Mouse (Mus musculus) CH12.LX (cell line): ENCODE data around the gene Esyt2. TPM values are rescaled to one million over a fixed set of nuclear protein-coding genes. Genes with fewer than 3 reads are reported as not detected.

ENCODE experiments used
- DNase-seq: peaks from one replicate; pipeline ENCODE4 v3.0.0-alpha.2; 2013; ENCODE audit errors: extremely low read depth
- H3K27ac ChIP-seq: 2 replicates; pipeline ENCODE4 v1.5.1; 2012; ENCODE audit warnings: low read depth, mild to moderate bottlenecking, control low read depth, moderate library complexity; ENCODE audit not compliant: insufficient read depth
- H3K27me3 ChIP-seq: replicated peaks from 2 replicates; pipeline ENCODE3; 2012; ENCODE audit warnings: inconsistent platforms
- H3K36me3 ChIP-seq, 2 experiments: replicated peaks in 1 of 2; 2 replicates each; pipeline versions ENCODE3 to v1.6.1; 2012; ENCODE audit warnings: inconsistent platforms in 1 of 2, low read length in 1 of 2, mild to moderate bottlenecking in 1 of 2, mixed read lengths in 1 of 2, moderate library complexity in 1 of 2; ENCODE audit not compliant: control insufficient read depth in 1 of 2, insufficient read depth in 1 of 2
- H3K4me1 ChIP-seq, 2 experiments: 2 replicates each; pipeline ENCODE4 v1.6.1; 2012; ENCODE audit warnings: inconsistent platforms in 1 of 2, moderate library complexity in 1 of 2; ENCODE audit not compliant: insufficient read depth in 2 of 2, control insufficient read depth in 1 of 2
- H3K4me2 ChIP-seq: 2 replicates; pipeline ENCODE4 v1.6.1; 2012; ENCODE audit warnings: low read depth, mild to moderate bottlenecking, control low read depth; ENCODE audit not compliant: poor library complexity, insufficient read depth, severe bottlenecking
- H3K4me3 ChIP-seq, 3 experiments: fragments of 150-350 bp in 1 of 3; sonication (generic) in 1 of 3; replicated peaks in 1 of 3; 2 replicates each; pipeline versions ENCODE3 to v1.5.1; 2011 to 2012; ENCODE audit warnings: low read depth in 2 of 3, low read length in 2 of 3, mild to moderate bottlenecking in 2 of 3, moderate library complexity in 2 of 3, control low read depth in 1 of 3, improper control_type of control experiment in 1 of 3, inconsistent platforms in 1 of 3, mixed read lengths in 1 of 3; ENCODE audit not compliant: poor library complexity in 1 of 3
- H3K79me2 ChIP-seq: replicated peaks from 2 replicates; pipeline ENCODE4 v1.6.1; 2012; ENCODE audit warnings: mild to moderate bottlenecking, moderate library complexity; ENCODE audit not compliant: control insufficient read depth, poor library complexity, insufficient read depth, severe bottlenecking; ENCODE audit errors: extremely low read depth
- H3K9ac ChIP-seq: 2 replicates; pipeline ENCODE4 v1.6.1; 2012; ENCODE audit warnings: low read depth, mild to moderate bottlenecking, control low read depth, moderate library complexity; ENCODE audit not compliant: insufficient read depth
- H3K9me3 ChIP-seq: replicated peaks from 2 replicates; pipeline ENCODE3; 2012; ENCODE audit warnings: low read length, inconsistent platforms, mixed read lengths
- BHLHE40 ChIP-seq: IDR thresholded peaks from 2 replicates; pipeline ENCODE4 v1.6.1; 2011; ENCODE audit warnings: mild to moderate bottlenecking, low read depth, low read length, improper control_type of control experiment
- CHD1 ChIP-seq: IDR thresholded peaks from 2 replicates; pipeline ENCODE4 v1.6.1; 2012; ENCODE audit warnings: low read depth, low read length, improper control_type of control experiment, inconsistent platforms
- CHD2 ChIP-seq: IDR thresholded peaks from 2 replicates; pipeline ENCODE4 v1.6.1; 2011; ENCODE audit warnings: low read length, improper control_type of control experiment
- E2F4 ChIP-seq: IDR thresholded peaks from 2 replicates; pipeline ENCODE4 v1.6.1; 2011; ENCODE audit warnings: low read depth, low read length, improper control_type of control experiment; ENCODE audit not compliant: insufficient replicate concordance
- HCFC1 ChIP-seq: IDR thresholded peaks from 2 replicates; pipeline ENCODE4 v1.6.1; 2012; ENCODE audit warnings: low read depth, mild to moderate bottlenecking, inconsistent platforms, low read length, improper control_type of control experiment
- JUND ChIP-seq: conservative IDR thresholded peaks from 2 replicates; pipeline ENCODE4 v1.6.1; 2011; ENCODE audit warnings: low read depth, low read length, improper control_type of control experiment
- KAT2A ChIP-seq: IDR thresholded peaks from 2 replicates; pipeline ENCODE4 v1.6.1; 2012; ENCODE audit warnings: low read length, improper control_type of control experiment, inconsistent platforms; ENCODE audit not compliant: insufficient replicate concordance
- MAFK ChIP-seq: IDR thresholded peaks from 2 replicates; pipeline ENCODE4 v1.6.1; 2011; ENCODE audit warnings: low read length, improper control_type of control experiment; ENCODE audit not compliant: insufficient replicate concordance
- MAZ ChIP-seq: IDR thresholded peaks from 2 replicates; pipeline ENCODE4 v1.6.1; 2012; ENCODE audit warnings: low read depth, mild to moderate bottlenecking, inconsistent platforms, low read length, improper control_type of control experiment, moderate library complexity
- MEF2A ChIP-seq: IDR thresholded peaks from 2 replicates; pipeline ENCODE4 v1.6.1; 2014; ENCODE audit warnings: low read depth, mild to moderate bottlenecking, inconsistent platforms, low read length, improper control_type of control experiment, borderline replicate concordance
- MXI1 ChIP-seq: IDR thresholded peaks from 2 replicates; pipeline ENCODE4 v1.6.1; 2011; ENCODE audit warnings: mild to moderate bottlenecking, low read depth, low read length, improper control_type of control experiment
- MYC ChIP-seq: IDR thresholded peaks from 2 replicates; pipeline ENCODE4 v1.6.1; 2011; ENCODE audit warnings: low read depth, mild to moderate bottlenecking, improper control_type of control experiment, low read length
- NRF1 ChIP-seq: IDR thresholded peaks from 2 replicates; pipeline ENCODE4 v1.6.1; 2014; ENCODE audit warnings: low read depth, mild to moderate bottlenecking, inconsistent platforms, low read length, improper control_type of control experiment, moderate library complexity
- PAX5 ChIP-seq: IDR thresholded peaks from 2 replicates; pipeline ENCODE4 v1.6.1; 2012; ENCODE audit warnings: low read length, inconsistent platforms, mixed read lengths
- POLR2A ChIP-seq: IDR thresholded peaks from 2 replicates; pipeline ENCODE4 v1.6.1; 2011; ENCODE audit warnings: low read depth, mild to moderate bottlenecking, improper control_type of control experiment, low read length
- POLR2AphosphoS2 ChIP-seq: IDR thresholded peaks from 2 replicates; pipeline ENCODE4 v1.6.1; 2011; ENCODE audit warnings: low read depth, low read length, improper control_type of control experiment
- RAD21 ChIP-seq: IDR thresholded peaks from 2 replicates; pipeline ENCODE4 v1.6.1; 2011; ENCODE audit warnings: low read depth, mild to moderate bottlenecking, low read length, improper control_type of control experiment, moderate library complexity
- SIN3A ChIP-seq: IDR thresholded peaks from 2 replicates; pipeline ENCODE4 v1.6.1; 2012; ENCODE audit warnings: low read length, improper control_type of control experiment, inconsistent platforms
- ZC3H11A ChIP-seq: IDR thresholded peaks from 2 replicates; pipeline ENCODE4 v1.6.1; 2012; ENCODE audit warnings: low read depth, mild to moderate bottlenecking, inconsistent platforms, low read length, improper control_type of control experiment
- ZMIZ1 ChIP-seq: IDR thresholded peaks from 2 replicates; pipeline ENCODE4 v1.6.1; 2012; ENCODE audit warnings: low read depth, mild to moderate bottlenecking, inconsistent platforms, low read length, improper control_type of control experiment
- dilution Hi-C: fragments of 300-500 bp; cut with MboI; formaldehyde crosslinking; loops from 2 replicates; pipeline ENCODE4 v1.14.3; 2020; ENCODE audit warnings: low sequenced_read_pairs; ENCODE audit not compliant: extremely low pct_unique_long_range_greater_than_20kb, extremely low pct_ligation_motif_present
- in situ Hi-C: fragments of 300-500 bp; cut with MboI; formaldehyde crosslinking; loops from 3 replicates; pipeline ENCODE4 v1.14.3; 2019; ENCODE audit warnings: low sequenced_read_pairs, low pct_ligation_motif_present, low pct_unique_long_range_greater_than_20kb, mixed read lengths
- polyA plus RNA-seq: library from polyadenylated mRNA; unstranded; fragments of >175 nt; gene quantifications from 2 replicates; pipeline ENCODE4 v1.2.1, GENCODE M21; 2012; ENCODE audit warnings: low read depth; ENCODE audit not compliant: insufficient read length
- total RNA-seq, 2 experiments: library from RNA; depleted of rRNA; stranded (reverse); fragments of 300-350 nt in 1 of 2; fragments of >200 nt in 1 of 2; gene quantifications; 2 replicates each; pipeline ENCODE4 v1.2.3; 2012 to 2014

Gene Esyt2
- total and polyA plus RNA-seq, 3 experiments = 6.9 to 12.8 (median 8.2) TPM

DNA sequence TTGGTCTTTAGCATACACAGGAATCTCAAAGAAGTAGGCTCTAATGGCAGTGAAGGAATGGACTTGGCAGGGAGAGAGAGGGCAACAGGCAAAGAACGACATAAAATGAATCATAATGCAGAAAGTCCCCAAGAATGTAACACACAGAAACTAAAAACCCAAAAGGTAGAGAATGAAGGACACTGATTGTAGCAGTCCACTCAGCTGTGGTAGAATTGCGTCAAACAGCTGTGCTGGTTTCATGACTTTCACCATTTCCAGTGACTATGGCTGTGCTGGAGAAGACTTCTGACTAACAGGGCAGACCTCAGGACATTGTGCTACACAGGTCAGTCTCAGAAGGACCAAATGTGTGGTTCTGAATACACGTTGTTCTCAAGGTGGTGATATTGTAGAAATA, 26.9 kb downstream of the Esyt2 start:
- TF ChIP-seq POLR2AphosphoS2 (no peak), CHD2 (no peak), MEF2A (no peak), MYC (no peak), JUND (no peak), KAT2A (no peak), MAFK (no peak), HCFC1 (no peak), E2F4 (no peak), ZC3H11A (no peak), ZMIZ1 (no peak), PAX5 (no peak), RAD21 (no peak), MXI1 (no peak), SIN3A (no peak), CHD1 (no peak), POLR2A (no peak), BHLHE40 (no peak), NRF1 (no peak), MAZ (no peak)
- H3K9ac ChIP-seq = no peak overlapping the region
- dilution Hi-C loops = no loop called here

DNA sequence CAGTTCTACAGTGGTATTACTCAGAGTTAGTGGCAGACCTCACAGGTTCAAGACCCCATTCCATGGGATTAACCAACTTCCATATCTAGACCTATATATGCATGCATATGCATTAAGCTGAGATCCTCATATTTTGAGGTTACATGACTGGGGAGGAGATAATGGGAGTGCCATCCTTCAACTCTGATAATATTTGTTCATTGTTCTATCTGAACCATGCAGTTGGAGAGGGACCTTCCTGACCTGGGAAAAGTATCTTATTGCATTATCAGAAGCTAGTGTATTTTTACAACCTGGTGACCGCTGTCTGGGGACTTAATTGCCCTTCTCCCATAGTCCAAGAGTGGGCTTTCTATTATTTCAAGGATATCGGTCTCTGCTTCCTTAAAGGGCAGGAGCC, 27.6 kb downstream of the Esyt2 start:
- in situ Hi-C loops (no loop called here), dilution Hi-C loops (no loop called here)
- no peak overlapping the region for H3K4me3 ChIP-seq

More for the DNA sequence above, 26.9 kb downstream of the Esyt2 start:
- Histone ChIP-seq H3K9me3 (no peaks in the 10 kb centered on the region), H3K27ac (no peak overlapping the region), H3K4me3 (no peak overlapping the region), H3K4me2 (no peak overlapping the region), H3K4me1 (no peaks in the 10 kb centered on the region), H3K36me3 (no peaks in the 10 kb centered on the region), H3K79me2 (no peaks in the 10 kb centered on the region), H3K27me3 (no peaks in the 10 kb centered on the region)
- no peak for DNase-seq
- in situ Hi-C loops = no loop called here

More for the DNA sequence above, 27.6 kb downstream of the Esyt2 start:
- no peak overlapping the region for H3K4me2 ChIP-seq
- H3K79me2 ChIP-seq = no peaks in the 10 kb centered on the region
- H3K4me1 ChIP-seq = no peaks in the 10 kb centered on the region
- TF ChIP-seq SIN3A = no peak
- DNase-seq = no peak
- H3K27me3 ChIP-seq = no peaks in the 10 kb centered on the region
- H3K27ac ChIP-seq = no peak overlapping the region
- no peaks in the 10 kb centered on the region for H3K36me3 ChIP-seq
- no peaks in the 10 kb centered on the region for H3K9me3 ChIP-seq
- H3K9ac ChIP-seq = no peak overlapping the region
